Comparison of ENCODE assay signal across 8 mouse cellular contexts in the genomic region with DNA sequence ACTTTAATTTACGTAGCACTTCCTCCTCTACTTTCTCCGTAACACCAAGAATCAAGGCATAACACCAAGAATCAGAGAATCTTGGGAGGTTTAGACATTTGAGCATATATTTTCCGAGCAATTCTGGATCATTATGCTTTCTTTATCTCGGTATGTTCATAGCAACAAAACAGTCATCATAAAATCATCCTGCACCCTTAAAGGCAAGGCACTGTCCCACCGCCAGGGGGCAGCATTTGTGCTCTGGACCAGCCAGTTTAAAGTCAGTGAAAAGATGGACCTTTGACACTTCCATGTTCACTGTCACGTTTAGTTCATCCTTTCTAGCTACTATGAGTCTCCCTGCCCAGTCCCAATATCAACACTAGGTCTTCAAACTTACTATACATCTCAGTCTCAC.
DNase-seq lines count a peak whose midpoint lies in the region; ATAC-seq and TF ChIP-seq lines count a peak whose summit lies in the region.
"Had no signal": no experiment of that assay in that cellular context is flagged by ENCODE, and none has a peak within 500 bp of the region (broad histone marks: within the 10 kb centered on the region; RNA-seq: fewer than 3 reads in every experiment).

No protein-coding gene starts in this region.

- no peaks in the 10 kb centered on the region for H3K9me3 ChIP-seq in kidney, embryonic 14.5 days (ENCODE audit: control insufficient read depth, low read length)
- no peaks in the 10 kb centered on the region for H3K9me3 ChIP-seq in MEL (replicated peaks; ENCODE audit: insufficient read depth, low read length)
- no peaks in the 10 kb centered on the region for H3K9me3 ChIP-seq in liver, embryonic 14.5 days (ENCODE audit: control insufficient read depth, low read length)
- no peaks in the 10 kb centered on the region for H3K9me3 ChIP-seq in forebrain, embryonic 16.5 days (ENCODE audit: control insufficient read depth, low read length)
- no peaks in the 10 kb centered on the region for H3K9me3 ChIP-seq in neural tube, embryonic 15.5 days (replicated peaks)
- H3K9me3 ChIP-seq: limb, embryonic 15.5 days had no signal

- peak; percentile 47 for TF ChIP-seq CTCF in kidney, adult 2 months (conservative IDR thresholded peaks at IDR 0.05; ENCODE audit: insufficient read depth, insufficient read length, low read depth, low read length)
- peak; percentile 70 to 90 (median 78) for TF ChIP-seq CTCF in MEL (IDR thresholded peaks at IDR 0.05 in 2 of 3, conservative IDR thresholded peaks at IDR 0.05 in 1 of 3; ENCODE audit: control insufficient read depth in 1 of 3, insufficient read depth in 1 of 3, low read depth in 2 of 3, low read length in 3 of 3, poor library complexity in 1 of 3, severe bottlenecking in 1 of 3)
- peak; percentile 71 for TF ChIP-seq CTCF in liver, embryonic 14.5 days (IDR thresholded peaks at IDR 0.05; ENCODE audit: low read depth)

- H3K9ac ChIP-seq in kidney, embryonic 14.5 days (ENCODE audit: low read depth, low read length): no peak overlapping the region
- no peak overlapping the region for H3K9ac ChIP-seq in MEL (ENCODE audit: control insufficient read depth, low read depth, low read length, poor library complexity, severe bottlenecking)
- no peak overlapping the region for H3K9ac ChIP-seq in liver, embryonic 14.5 days (replicated peaks)
- H3K9ac ChIP-seq in forebrain, embryonic 16.5 days (replicated peaks; ENCODE audit: low read depth, low read length): no peak overlapping the region
- no peak overlapping the region for H3K9ac ChIP-seq in neural tube, embryonic 15.5 days (replicated peaks)
- H3K9ac ChIP-seq: limb, embryonic 15.5 days had no signal

- no peak overlapping the region for H3K4me2 ChIP-seq in kidney, embryonic 14.5 days (replicated peaks; ENCODE audit: low read depth, low read length)
- no peak overlapping the region for H3K4me2 ChIP-seq in liver, embryonic 14.5 days (ENCODE audit: low read depth)
- no peak overlapping the region for H3K4me2 ChIP-seq in forebrain, embryonic 16.5 days (ENCODE audit: low read length)
- H3K4me2 ChIP-seq in neural tube, embryonic 15.5 days: no peak overlapping the region
- H3K4me2 ChIP-seq: limb, embryonic 15.5 days had no signal

- peak; percentile 10 for DNase-seq in kidney, adult 2 months
- peak; percentile 44 for DNase-seq in CD4-positive, CD25-positive, alpha-beta regulatory T cell, adult 2 months (ENCODE audit: low read depth, low spot score)
- DNase-seq in MEL (ENCODE audit: low read depth, low spot score): peak; percentile 51
- DNase-seq in liver, embryonic 14.5 days (ENCODE audit: low read depth in 3 of 3, low spot score in 3 of 3): no peak

- no peak for ATAC-seq in kidney, embryonic 14.5 days (ENCODE audit: low FRiP score, low TSS enrichment)
- ATAC-seq in liver, embryonic 14.5 days (ENCODE audit: insufficient read depth): no peak
- no peak for ATAC-seq in forebrain, embryonic 16.5 days
- no peak for ATAC-seq in neural tube, embryonic 15.5 days (ENCODE audit: low FRiP score)

- TF ChIP-seq EP300 in MEL (IDR thresholded peaks at IDR 0.05; ENCODE audit: low read depth in 1 of 2, low read length in 2 of 2): no peak
- no peak for TF ChIP-seq EP300 in liver, embryonic 14.5 days (IDR thresholded peaks at IDR 0.05; ENCODE audit: low read depth)

- H3K4me3 ChIP-seq in kidney, adult 2 months (ENCODE audit: insufficient read depth, low read depth, low read length): no peak overlapping the region
- no peak overlapping the region for H3K4me3 ChIP-seq in kidney, embryonic 14.5 days (ENCODE audit: low read length)
- no peak overlapping the region for H3K4me3 ChIP-seq in MEL (ENCODE audit: control insufficient read depth in 1 of 2, insufficient read depth in 1 of 2, low read depth in 2 of 2, low read length in 2 of 2)
- H3K4me3 ChIP-seq in liver, embryonic 14.5 days (ENCODE audit: insufficient read depth in 1 of 2, low read depth in 2 of 2, low read length in 2 of 2): no peak overlapping the region
- no peak overlapping the region for H3K4me3 ChIP-seq in forebrain, embryonic 16.5 days (replicated peaks; ENCODE audit: low read length)
- H3K4me3 ChIP-seq in neural tube, embryonic 15.5 days (replicated peaks): no peak overlapping the region
- H3K4me3 ChIP-seq: limb, embryonic 15.5 days had no signal

- no peak overlapping the region for H3K27ac ChIP-seq in kidney, adult 2 months (ENCODE audit: insufficient read depth, low read depth, low read length)
- H3K27ac ChIP-seq in kidney, embryonic 14.5 days (ENCODE audit: low read depth, low read length): no peak overlapping the region
- H3K27ac ChIP-seq in MEL (ENCODE audit: control insufficient read depth, low read depth, low read length): no peak overlapping the region
- no peak overlapping the region for H3K27ac ChIP-seq in liver, embryonic 14.5 days
- H3K27ac ChIP-seq in forebrain, embryonic 16.5 days (ENCODE audit: low read length): no peak overlapping the region
- no peak overlapping the region for H3K27ac ChIP-seq in neural tube, embryonic 15.5 days (replicated peaks)
- H3K27ac ChIP-seq: limb, embryonic 15.5 days had no signal

- no peaks in the 10 kb centered on the region for H3K36me3 ChIP-seq in kidney, adult 2 months (ENCODE audit: control insufficient read depth, insufficient read depth, low read length)
- no peaks in the 10 kb centered on the region for H3K36me3 ChIP-seq in kidney, embryonic 14.5 days (ENCODE audit: control insufficient read depth, insufficient read depth, low read length)
- H3K36me3 ChIP-seq in MEL (ENCODE audit: control insufficient read depth in 1 of 2, insufficient read depth in 2 of 2, low read length in 2 of 2): no peaks in the 10 kb centered on the region
- no peaks in the 10 kb centered on the region for H3K36me3 ChIP-seq in liver, embryonic 14.5 days (replicated peaks; ENCODE audit: control insufficient read depth, insufficient read depth, low read depth)
- no peaks in the 10 kb centered on the region for H3K36me3 ChIP-seq in forebrain, embryonic 16.5 days (ENCODE audit: control insufficient read depth, insufficient read depth)
- H3K36me3 ChIP-seq in neural tube, embryonic 15.5 days: no peaks in the 10 kb centered on the region
- H3K36me3 ChIP-seq: limb, embryonic 15.5 days had no signal

- TF ChIP-seq POLR2A in kidney, adult 2 months (IDR thresholded peaks at IDR 0.05; ENCODE audit: low read depth, low read length): no peak
- no peak for TF ChIP-seq POLR2A in MEL (IDR thresholded peaks at IDR 0.05; ENCODE audit: control insufficient read depth in 1 of 2, insufficient read depth in 1 of 2, low read depth in 1 of 2, low read length in 2 of 2, poor library complexity in 1 of 2)

- peak; percentile 28 for TF ChIP-seq RAD21 in MEL (IDR thresholded peaks at IDR 0.05; ENCODE audit: low read depth, low read length)

- H3K79me2 ChIP-seq in MEL (ENCODE audit: control insufficient read depth, insufficient read depth, low read length, poor library complexity): no peaks in the 10 kb centered on the region

- no peaks in the 10 kb centered on the region for H3K4me1 ChIP-seq in kidney, adult 2 months (ENCODE audit: control insufficient read depth, insufficient read depth, low read length)
- no peaks in the 10 kb centered on the region for H3K4me1 ChIP-seq in kidney, embryonic 14.5 days (ENCODE audit: control insufficient read depth, insufficient read depth, low read length)
- no peaks in the 10 kb centered on the region for H3K4me1 ChIP-seq in MEL (ENCODE audit: control insufficient read depth in 1 of 2, insufficient read depth in 2 of 2, low read length in 2 of 2)
- H3K4me1 ChIP-seq in liver, embryonic 14.5 days (replicated peaks; ENCODE audit: control insufficient read depth in 2 of 2, insufficient read depth in 2 of 2, low read length in 1 of 2): no peaks in the 10 kb centered on the region
- no peaks in the 10 kb centered on the region for H3K4me1 ChIP-seq in forebrain, embryonic 16.5 days (replicated peaks; ENCODE audit: control insufficient read depth, insufficient read depth, low read length)
- no peaks in the 10 kb centered on the region for H3K4me1 ChIP-seq in neural tube, embryonic 15.5 days
- H3K4me1 ChIP-seq: limb, embryonic 15.5 days had no signal

- WGBS in kidney, adult 2 months: 56% methylated on average over 6 of the region's 6 CpGs
- WGBS in kidney, embryonic 14.5 days: 57% methylated on average over 6 of the region's 6 CpGs
- WGBS in liver, embryonic 14.5 days (ENCODE audit: insufficient replicate concordance): 47% methylated on average over 6 of the region's 6 CpGs
- WGBS in forebrain, embryonic 16.5 days: 62% methylated on average over 6 of the region's 6 CpGs
- WGBS in neural tube, embryonic 15.5 days: 66% methylated on average over 6 of the region's 6 CpGs

- no peaks in the 10 kb centered on the region for H3K27me3 ChIP-seq in kidney, adult 2 months (replicated peaks; ENCODE audit: control insufficient read depth, insufficient read depth, low read length)
- H3K27me3 ChIP-seq in kidney, embryonic 14.5 days (ENCODE audit: control insufficient read depth, insufficient read depth, low read length): no peaks in the 10 kb centered on the region
- H3K27me3 ChIP-seq in MEL (ENCODE audit: control insufficient read depth in 1 of 2, insufficient read depth in 2 of 2, low read length in 2 of 2): peaks cover 0 to 1% of the 10 kb centered on the region in 2 experiments; a peak in 1 of 4 replicates
- no peaks in the 10 kb centered on the region for H3K27me3 ChIP-seq in liver, embryonic 14.5 days (ENCODE audit: control insufficient read depth, insufficient read depth, low read length)
- H3K27me3 ChIP-seq in forebrain, embryonic 16.5 days (replicated peaks; ENCODE audit: control insufficient read depth, insufficient read depth, low read length): no peaks in the 10 kb centered on the region
- no peaks in the 10 kb centered on the region for H3K27me3 ChIP-seq in neural tube, embryonic 15.5 days (replicated peaks)
- H3K27me3 ChIP-seq: limb, embryonic 15.5 days had no signal

TF ChIP-seq in MEL, 35 proteins besides CTCF, POLR2A, EP300 and RAD21:
- no peak for TF ChIP-seq CHD2 (IDR thresholded peaks at IDR 0.05; ENCODE audit: low read length)
- no peak for TF ChIP-seq TBP (IDR thresholded peaks at IDR 0.05; ENCODE audit: low read depth, low read length)
- no peak for TF ChIP-seq MAX (IDR thresholded peaks at IDR 0.05; ENCODE audit: low read length)
- TF ChIP-seq SMC3 (IDR thresholded peaks at IDR 0.05; ENCODE audit: low read depth, low read length): peak; percentile 67
- TF ChIP-seq USF2 (IDR thresholded peaks at IDR 0.05; ENCODE audit: borderline replicate concordance in 1 of 2, insufficient read depth in 1 of 2, low read depth in 1 of 2, low read length in 2 of 2): no peak
- TF ChIP-seq TCF12 (IDR thresholded peaks at IDR 0.05; ENCODE audit: low read depth, low read length): no peak
- no peak for TF ChIP-seq ETS1 (IDR thresholded peaks at IDR 0.05; ENCODE audit: low read depth, low read length)
- no peak for TF ChIP-seq RCOR1 (IDR thresholded peaks at IDR 0.05; ENCODE audit: low read depth, low read length)

Comparison
In these comparisons a context has a peak if more than half of its experiments do, and no peak if none do; other contexts are left out.
1. DNase-seq: peak in kidney, adult 2 months (single experiment), CD4-positive, CD25-positive, alpha-beta regulatory T cell, adult 2 months (single experiment) and MEL (single experiment); none in liver, embryonic 14.5 days (0 of 3).
2. Peak in every context shown above with its lines, with median percentiles within 50 percentile points of each other: CTCF ChIP-seq.